Mouse (Mus musculus): ENCODE data around the gene Tipin. TPM values are rescaled to one million over a fixed set of nuclear protein-coding genes. Genes with fewer than 3 reads are reported as not detected.
"Not testable (repeated sequence)": the region's sequence is repeated elsewhere in the genome, so short reads cannot be mapped to it uniquely, and the experiment has no call there.

Gene Tipin
- total RNA-seq (2021): 1 to 10 TPM; 8.0 to 8.7 TPM
- long read RNA-seq, experiment 1, transcript Tipin-201 (8 exons, 1,211 nt): major isoform, 5 of 22 reads
- long read RNA-seq, experiment 1, partial matches to known transcripts: 2 of 22 reads
- long read RNA-seq, experiment 1, other reads (novel, unspliced or antisense): 14 of 22 reads
- long read RNA-seq, experiment 2, partial matches to known transcripts: 3 of 16 reads
- long read RNA-seq, experiment 2, other reads (novel, unspliced or antisense): 10 of 16 reads

GRCm38 (mm10) chr9:64281105-64281780 is at the start of gene Tipin:
TSS of gene Tipin (plus strand) at chr9:64281581.
- peak; percentile 94 for DNase-seq

- no peak for DNase-seq
These were observed 49.7 kb upstream of the Tipin start for GRCm38 (mm10) chr9:64231674-64232073.

GRCm38 (mm10) chr9:64232257-64232957 is 49.0 kb upstream of the Tipin start:
- DNase-seq: peak; percentile 19

GRCm38 (mm10) chr9:64233656-64234055 is 47.7 kb upstream of the Tipin start:
- DNase-seq: no peak

GRCm38 (mm10) chr9:64234768-64235435 is 46.5 kb upstream of the Tipin start, which contains the start of gene Uchl4:
TSS of gene Uchl4 (plus strand) at chr9:64235201.
- no peak for DNase-seq

GRCm38 (mm10) chr9:64236056-64236455 is 45.3 kb upstream of the Tipin start:
- no peak for DNase-seq

- DNase-seq: no peak
These were observed 41.3 kb upstream of the Tipin start for GRCm38 (mm10) chr9:64240116-64240515.

GRCm38 (mm10) chr9:64240681-64241080 is 40.7 kb upstream of the Tipin start:
- peak; percentile 13 for DNase-seq

- no peak for DNase-seq
These were observed 39.0 kb upstream of the Tipin start for GRCm38 (mm10) chr9:64242381-64242831.

GRCm38 (mm10) chr9:64249371-64249770 is 32.0 kb upstream of the Tipin start:
- no peak for DNase-seq

GRCm38 (mm10) chr9:64250111-64250730 is 31.2 kb upstream of the Tipin start:
- DNase-seq: no peak

GRCm38 (mm10) chr9:64252591-64253020 is 28.8 kb upstream of the Tipin start:
- peak; percentile 13 for DNase-seq

GRCm38 (mm10) chr9:64253021-64253904 is 28.1 kb upstream of the Tipin start, which contains the start of gene Map2k1:
TSS of gene Map2k1 (minus strand) at chr9:64253631.
- DNase-seq: peak; percentile 99

- DNase-seq: no peak
These were observed 26.0 kb upstream of the Tipin start for GRCm38 (mm10) chr9:64255422-64255821.

GRCm38 (mm10) chr9:64256204-64256603 is 25.2 kb upstream of the Tipin start:
- DNase-seq: no peak

GRCm38 (mm10) chr9:64259906-64260305 is 21.5 kb upstream of the Tipin start:
- no peak for DNase-seq

GRCm38 (mm10) chr9:64261023-64261422 is 20.4 kb upstream of the Tipin start:
- DNase-seq: no peak

GRCm38 (mm10) chr9:64264813-64265212 is 16.6 kb upstream of the Tipin start:
- DNase-seq: no peak

- no peak for DNase-seq
These were observed 14.2 kb upstream of the Tipin start for GRCm38 (mm10) chr9:64267231-64267630.

- no peak for DNase-seq
These were observed 13.2 kb upstream of the Tipin start for GRCm38 (mm10) chr9:64268196-64268595.

GRCm38 (mm10) chr9:64268836-64269235 is 12.5 kb upstream of the Tipin start:
- DNase-seq: not testable (repeated sequence)
